Mouse (Mus musculus) neural tube, embryonic 12.5 days (tissue): ENCODE measurements at regions not wholly inside any gene's neighbourhood (a gene's known extent, or its start where the extent isn't known, plus 50 kb on each side); places are given as distances from the start of the nearest gene placed in this dataset.

Experiments
- ATAC-seq: fragments of 200-750 bp; cut with Nextera tagmentation; 2 replicates; pipeline ENCODE4 v1.8.0; 2017; ENCODE audit warnings: low read depth, mild to moderate bottlenecking, moderate TSS enrichment, moderate library complexity; ENCODE audit not compliant: low FRiP score
- H3K27ac ChIP-seq: fragments of 300-500 bp; sonication (generic); 2 replicates; pipeline ENCODE4 v1.5.1; 2016
- H3K27me3 ChIP-seq: fragments of 300-500 bp; sonication (generic); replicated peaks from 2 replicates; pipeline ENCODE4 v1.6.1; 2016; ENCODE audit warnings: mild to moderate bottlenecking
- H3K36me3 ChIP-seq: fragments of 300-500 bp; sonication (generic); 2 replicates; pipeline ENCODE4 v1.6.1; 2016; ENCODE audit warnings: mild to moderate bottlenecking
- H3K4me1 ChIP-seq: fragments of 300-500 bp; sonication (generic); 2 replicates; pipeline ENCODE4 v1.6.1; 2016
- H3K4me2 ChIP-seq: fragments of 300-500 bp; sonication (generic); replicated peaks from 2 replicates; pipeline ENCODE4 v1.6.1; 2016; ENCODE audit warnings: mild to moderate bottlenecking
- H3K4me3 ChIP-seq: fragments of 300-500 bp; sonication (generic); 2 replicates; pipeline ENCODE4 v1.5.1; 2016
- H3K9ac ChIP-seq: fragments of 300-500 bp; sonication (generic); 2 replicates; pipeline ENCODE4 v1.6.1; 2016; ENCODE audit warnings: mild to moderate bottlenecking
- H3K9me3 ChIP-seq: fragments of 300-500 bp; sonication (generic); 2 replicates; pipeline ENCODE4 v1.6.1; 2016; ENCODE audit warnings: mild to moderate bottlenecking
- WGBS: fragments of 180-500 bp; shearing (Covaris S2); methylation state at CpG from one replicate; pipeline ENCODE4 v1.1.7; 2016; 5-methylcytosine and 5-hydroxymethylcytosine counted together

- Histone ChIP-seq H3K9ac (no peak overlapping the region), H3K9me3 (no peaks in the 10 kb centered on the region), H3K27ac (no peak overlapping the region), H3K4me3 (no peak overlapping the region), H3K27me3 (no peaks in the 10 kb centered on the region), H3K4me1 (no peaks in the 10 kb centered on the region), H3K36me3 (no peaks in the 10 kb centered on the region), H3K4me2 (no peak overlapping the region)
- 59% methylated on average over 5 of the region's 5 CpGs for WGBS
- ATAC-seq = no peak
Observed at GRCm38 (mm10) chr4:97439288-97440029, 256.5 kb upstream of the Gm10192 start.

- no peak for ATAC-seq
- no peaks in the 10 kb centered on the region for H3K27me3 ChIP-seq
- no peak overlapping the region for H3K27ac ChIP-seq
- H3K4me3 ChIP-seq = no peak overlapping the region
- H3K4me2 ChIP-seq = no peak overlapping the region
- H3K36me3 ChIP-seq = no peaks in the 10 kb centered on the region
- no peaks in the 10 kb centered on the region for H3K4me1 ChIP-seq
- 72% methylated on average over 1 of the region's 1 CpGs for WGBS
- H3K9me3 ChIP-seq = no peaks in the 10 kb centered on the region
- H3K9ac ChIP-seq = no peak overlapping the region
Observed at GRCm38 (mm10) chr4:97432681-97433080, 249.7 kb upstream of the Gm10192 start.

- no peaks in the 10 kb centered on the region for H3K9me3 ChIP-seq
- no peaks in the 10 kb centered on the region for H3K4me1 ChIP-seq
- H3K9ac ChIP-seq = no peak overlapping the region
- ATAC-seq = no peak
- no peak overlapping the region for H3K4me3 ChIP-seq
- no peak overlapping the region for H3K4me2 ChIP-seq
- no peaks in the 10 kb centered on the region for H3K36me3 ChIP-seq
- 70% methylated on average over 1 of the region's 1 CpGs for WGBS
- H3K27me3 ChIP-seq = no peaks in the 10 kb centered on the region
- no peak overlapping the region for H3K27ac ChIP-seq
Observed at GRCm38 (mm10) chr4:97432094-97432493, 249.1 kb upstream of the Gm10192 start.

GRCm38 (mm10) chr4:97431239-97431638, 248.3 kb upstream of the Gm10192 start:
- Histone ChIP-seq H3K27ac (no peak overlapping the region), H3K9ac (no peak overlapping the region), H3K27me3 (no peaks in the 10 kb centered on the region), H3K36me3 (no peaks in the 10 kb centered on the region), H3K4me2 (no peak overlapping the region), H3K9me3 (no peaks in the 10 kb centered on the region), H3K4me3 (no peak overlapping the region), H3K4me1 (no peaks in the 10 kb centered on the region)
- ATAC-seq = no peak
- WGBS = 55% methylated on average over 2 of the region's 2 CpGs

GRCm38 (mm10) chr4:97419845-97420244, 236.9 kb upstream of the Gm10192 start:
- Histone ChIP-seq H3K9ac (no peak overlapping the region), H3K9me3 (no peaks in the 10 kb centered on the region), H3K27me3 (no peaks in the 10 kb centered on the region), H3K36me3 (no peaks in the 10 kb centered on the region), H3K4me3 (no peak overlapping the region), H3K4me2 (no peak overlapping the region), H3K4me1 (no peaks in the 10 kb centered on the region), H3K27ac (no peak overlapping the region)
- ATAC-seq = no peak
- 100% methylated on average over 1 of the region's 1 CpGs for WGBS

GRCm38 (mm10) chr4:97418616-97419015, 235.7 kb upstream of the Gm10192 start:
- WGBS = 7% methylated on average over 5 of the region's 5 CpGs
- ATAC-seq = peak; percentile 90
- no peak overlapping the region for H3K27ac ChIP-seq
- H3K4me2 ChIP-seq = no peak overlapping the region
- H3K4me1 ChIP-seq = no peaks in the 10 kb centered on the region
- no peak overlapping the region for H3K4me3 ChIP-seq
- no peak overlapping the region for H3K9ac ChIP-seq
- no peaks in the 10 kb centered on the region for H3K9me3 ChIP-seq
- no peaks in the 10 kb centered on the region for H3K27me3 ChIP-seq
- H3K36me3 ChIP-seq = no peaks in the 10 kb centered on the region

- no peak overlapping the region for H3K27ac ChIP-seq
- H3K9me3 ChIP-seq = no peaks in the 10 kb centered on the region
- no peak overlapping the region for H3K4me2 ChIP-seq
- no peak overlapping the region for H3K9ac ChIP-seq
- no peaks in the 10 kb centered on the region for H3K4me1 ChIP-seq
- H3K4me3 ChIP-seq = no peak overlapping the region
- no peaks in the 10 kb centered on the region for H3K27me3 ChIP-seq
- no peaks in the 10 kb centered on the region for H3K36me3 ChIP-seq
- ATAC-seq = no peak
Observed at GRCm38 (mm10) chr4:97417943-97418342, 235.0 kb upstream of the Gm10192 start.

- Histone ChIP-seq H3K27ac (no peak overlapping the region), H3K4me1 (0 out of 2 replicates have a peak, but pooled peaks cover 4% of the 10 kb centered on the region), H3K4me2 (no peak overlapping the region), H3K36me3 (no peaks in the 10 kb centered on the region), H3K9ac (no peak overlapping the region), H3K9me3 (no peaks in the 10 kb centered on the region), H3K4me3 (no peak overlapping the region), H3K27me3 (no peaks in the 10 kb centered on the region)
- ATAC-seq = peak; percentile 85
- WGBS = 44% methylated on average over 7 of the region's 7 CpGs
Observed at GRCm38 (mm10) chr4:97408633-97409296, 225.8 kb upstream of the Gm10192 start.

- no peak overlapping the region for H3K27ac ChIP-seq
- no peak overlapping the region for H3K4me2 ChIP-seq
- no peak for ATAC-seq
- H3K9me3 ChIP-seq = no peaks in the 10 kb centered on the region
- H3K36me3 ChIP-seq = no peaks in the 10 kb centered on the region
- WGBS = 88% methylated on average over 3 of the region's 3 CpGs
- no peaks in the 10 kb centered on the region for H3K27me3 ChIP-seq
- H3K4me3 ChIP-seq = no peak overlapping the region
- H3K9ac ChIP-seq = no peak overlapping the region
- no peaks in the 10 kb centered on the region for H3K4me1 ChIP-seq
Observed at GRCm38 (mm10) chr4:97394697-97395280, 211.8 kb upstream of the Gm10192 start.

- WGBS = 69% methylated on average over 3 of the region's 3 CpGs
- Histone ChIP-seq H3K4me2 (no peak overlapping the region), H3K4me3 (no peak overlapping the region), H3K4me1 (no peaks in the 10 kb centered on the region), H3K9me3 (no peaks in the 10 kb centered on the region), H3K27me3 (no peaks in the 10 kb centered on the region), H3K27ac (no peak overlapping the region), H3K36me3 (no peaks in the 10 kb centered on the region), H3K9ac (no peak overlapping the region)
- no peak for ATAC-seq
Observed at GRCm38 (mm10) chr4:97381084-97381483, 198.1 kb upstream of the Gm10192 start.

GRCm38 (mm10) chr4:97377593-97378542, 194.9 kb upstream of the Gm10192 start:
- no peaks in the 10 kb centered on the region for H3K4me1 ChIP-seq
- H3K4me2 ChIP-seq = no peak overlapping the region
- no peaks in the 10 kb centered on the region for H3K36me3 ChIP-seq
- H3K9ac ChIP-seq = no peak overlapping the region
- H3K27me3 ChIP-seq = no peaks in the 10 kb centered on the region
- H3K27ac ChIP-seq = no peak overlapping the region
- 23% methylated on average over 8 of the region's 8 CpGs for WGBS
- peak; percentile 57; the same call in 1 of the 2 replicates for ATAC-seq
- H3K9me3 ChIP-seq = no peaks in the 10 kb centered on the region
- H3K4me3 ChIP-seq = no peak overlapping the region

GRCm38 (mm10) chr4:97360473-97360872, 177.5 kb upstream of the Gm10192 start:
- no peaks in the 10 kb centered on the region for H3K9me3 ChIP-seq
- no peaks in the 10 kb centered on the region for H3K36me3 ChIP-seq
- no peak for ATAC-seq
- no peak overlapping the region for H3K4me2 ChIP-seq
- no peak overlapping the region for H3K4me3 ChIP-seq
- no peaks in the 10 kb centered on the region for H3K27me3 ChIP-seq
- no peak overlapping the region for H3K27ac ChIP-seq
- WGBS = 96% methylated on average over 2 of the region's 2 CpGs
- H3K4me1 ChIP-seq = no peaks in the 10 kb centered on the region
- H3K9ac ChIP-seq = no peak overlapping the region
